Mouse (Mus musculus) urinary bladder, adult 2 months (tissue): ENCODE measurements around the gene Mtr. TPM values are rescaled to one million over a fixed set of nuclear protein-coding genes. Genes with fewer than 3 reads are reported as not detected.

Experiments used
- DNase-seq: peaks from one replicate; pipeline ENCODE4 v3.0.0; 2022; ENCODE audit warnings: low spot score
- polyA plus RNA-seq: library from polyadenylated mRNA; depleted of rRNA; stranded (reverse); fragments of >200 nt; gene quantifications from 2 replicates; pipeline ENCODE4 v1.2.3, GENCODE M21; 2012; rRNA removed

The Mtr gene
- 8.3 and 8.6 TPM in 2 replicates for polyA plus RNA-seq

- peak; percentile 76 for DNase-seq
Measured at GRCm38 (mm10) chr13:12257391-12258380, at the start of gene Mtr. Gene Mtr, minus strand, starts transcription at chr13:12258113.

- no peak for DNase-seq
Measured at GRCm38 (mm10) chr13:12307286-12307685, 49.4 kb upstream of the Mtr start.

- DNase-seq, result no peak
Measured at GRCm38 (mm10) chr13:12305540-12305939, 47.6 kb upstream of the Mtr start.

- DNase-seq, result no peak
Measured at GRCm38 (mm10) chr13:12304991-12305390, 47.1 kb upstream of the Mtr start.

GRCm38 (mm10) chr13:12297777-12298176 is 39.9 kb upstream of the Mtr start:
- DNase-seq, result no peak

- no peak for DNase-seq
Measured at GRCm38 (mm10) chr13:12296701-12297100, 38.8 kb upstream of the Mtr start.

GRCm38 (mm10) chr13:12293810-12294209 is 35.9 kb upstream of the Mtr start:
- DNase-seq, result no peak

GRCm38 (mm10) chr13:12290700-12291099 is 32.8 kb upstream of the Mtr start:
- no peak for DNase-seq

- DNase-seq, result no peak
Measured at GRCm38 (mm10) chr13:12284528-12284927, 26.6 kb upstream of the Mtr start.

GRCm38 (mm10) chr13:12283826-12284225 is 25.9 kb upstream of the Mtr start:
- DNase-seq, result no peak

GRCm38 (mm10) chr13:12274721-12275120 is 16.8 kb upstream of the Mtr start:
- DNase-seq, result no peak

- no peak for DNase-seq
Measured at GRCm38 (mm10) chr13:12274220-12274619, 16.3 kb upstream of the Mtr start.

GRCm38 (mm10) chr13:12272953-12273352 is 15.0 kb upstream of the Mtr start:
- no peak for DNase-seq

GRCm38 (mm10) chr13:12267971-12268370 is 10.1 kb upstream of the Mtr start:
- no peak for DNase-seq

- DNase-seq, result no peak
Measured at GRCm38 (mm10) chr13:12267097-12267496, 9.2 kb upstream of the Mtr start.

- DNase-seq, result no peak
Measured at GRCm38 (mm10) chr13:12263996-12264395, 6.1 kb upstream of the Mtr start.

GRCm38 (mm10) chr13:12261505-12261904 is 3.6 kb upstream of the Mtr start:
- no peak for DNase-seq

- no peak for DNase-seq
Measured at GRCm38 (mm10) chr13:12256871-12257390, 982 bp downstream of the Mtr start.

- DNase-seq, result no peak
Measured at GRCm38 (mm10) chr13:12255911-12256705, 1.8 kb downstream of the Mtr start.

GRCm38 (mm10) chr13:12250496-12250895 is 7.4 kb downstream of the Mtr start:
- no peak for DNase-seq

GRCm38 (mm10) chr13:12249195-12249898 is 8.6 kb downstream of the Mtr start:
- no peak for DNase-seq

GRCm38 (mm10) chr13:12245938-12246337 is 12.0 kb downstream of the Mtr start:
- DNase-seq, result no peak
